Mouse (Mus musculus) megakaryocyte, embryonic 14.5 days (primary cell): ENCODE results near the gene Gm5965. TPM values are rescaled to one million over a fixed set of nuclear protein-coding genes. Genes with fewer than 3 reads are reported as not detected.

ENCODE experiments used
- H3K27me3 ChIP-seq: replicated peaks from 2 replicates; pipeline ENCODE3; 2012; ENCODE audit warnings: inconsistent platforms
- H3K36me3 ChIP-seq: replicated peaks from 2 replicates; pipeline ENCODE3; 2012; ENCODE audit warnings: low read length, inconsistent platforms, mixed read lengths
- H3K4me1 ChIP-seq: 2 replicates; pipeline ENCODE4 v1.6.1; 2012; ENCODE audit warnings: inconsistent platforms
- H3K4me3 ChIP-seq: replicated peaks from 2 replicates; pipeline ENCODE3; 2012; ENCODE audit warnings: moderate library complexity, mild to moderate bottlenecking, inconsistent platforms
- H3K9me3 ChIP-seq: 2 replicates; pipeline ENCODE4 v1.6.1; 2012; ENCODE audit warnings: inconsistent platforms
- FLI1 ChIP-seq: IDR thresholded peaks from 2 replicates; pipeline ENCODE4 v1.6.1; 2012; ENCODE audit warnings: low read length, inconsistent platforms, mixed read lengths
- GATA1 ChIP-seq: IDR thresholded peaks from 3 replicates; pipeline ENCODE4 v1.6.1; 2012; ENCODE audit warnings: mixed read lengths, low read length, inconsistent platforms, borderline replicate concordance
- polyA plus RNA-seq: library from polyadenylated mRNA; stranded (reverse); fragments of >175 nt; gene quantifications from 2 replicates; pipeline ENCODE4 v1.2.3, GENCODE M21; 2012; ENCODE audit warnings: low replicate concordance; ENCODE audit not compliant: insufficient read depth

Gene Gm5965
- polyA plus RNA-seq, 1 experiment: not detected

- TF ChIP-seq GATA1: no peak
- TF ChIP-seq FLI1: no peak
- H3K36me3 ChIP-seq: no peaks in the 10 kb centered on the region
- no peaks in the 10 kb centered on the region for H3K4me1 ChIP-seq
- H3K9me3 ChIP-seq: peaks cover 11% of the 10 kb centered on the region; the same call in 1 of the 2 replicates
- H3K27me3 ChIP-seq: no peaks in the 10 kb centered on the region
- no peak overlapping the region for H3K4me3 ChIP-seq
Observed at GRCm38 (mm10) chr16:88823736-88824135, 46.0 kb downstream of the Gm5965 start.

GRCm38 (mm10) chr16:88826095-88826652 is 48.5 kb downstream of the Gm5965 start, which contains the start of gene Krtap14:
Krtap14 (minus strand) TSS chr16:88826145.
- Histone ChIP-seq H3K4me1 (no peaks in the 10 kb centered on the region), H3K27me3 (no peaks in the 10 kb centered on the region), H3K9me3 (peaks cover 11% of the 10 kb centered on the region; the same call in 1 of the 2 replicates), H3K4me3 (no peak within 1 kb of the TSS), H3K36me3 (no peaks in the 10 kb centered on the region)
- TF ChIP-seq FLI1: no peak
- no peak for TF ChIP-seq GATA1

GRCm38 (mm10) chr16:88826978-88827377 is 49.3 kb downstream of the Gm5965 start:
- H3K4me3 ChIP-seq: no peak overlapping the region
- H3K4me1 ChIP-seq: no peaks in the 10 kb centered on the region
- peaks cover 11% of the 10 kb centered on the region; the same call in 1 of the 2 replicates for H3K9me3 ChIP-seq
- H3K27me3 ChIP-seq: no peaks in the 10 kb centered on the region
- TF ChIP-seq FLI1 (no peak), GATA1 (no peak)
- H3K36me3 ChIP-seq: no peaks in the 10 kb centered on the region

Other genes with a start within 250 kb of the Gm5965 start
- not detected in 2 replicates for gene Cldn8, start 214.7 kb upstream of the Gm5965 start, polyA plus RNA-seq
- gene Krtap24-1, start 165.6 kb upstream of the Gm5965 start, polyA plus RNA-seq: not detected in 2 replicates
- gene 2310079G19Rik, start 150.2 kb upstream of the Gm5965 start, polyA plus RNA-seq: not detected in 2 replicates
- gene Krtap26-1, start 130.1 kb upstream of the Gm5965 start, polyA plus RNA-seq: not detected in 2 replicates
- not detected in 2 replicates for gene Krtap27-1, start 106.2 kb upstream of the Gm5965 start, polyA plus RNA-seq
- not detected in 2 replicates for gene 2310061N02Rik, start 69.9 kb upstream of the Gm5965 start, polyA plus RNA-seq
- gene Krtap13-1, start 49.0 kb upstream of the Gm5965 start, polyA plus RNA-seq: not detected in 2 replicates
- gene Krtap13, start 26.3 kb upstream of the Gm5965 start, polyA plus RNA-seq: not detected in 2 replicates
- gene 2310034C09Rik, start 19.0 kb upstream of the Gm5965 start, polyA plus RNA-seq: not detected in 2 replicates
- not detected in 2 replicates for gene 2310057N15Rik, start 3.7 kb upstream of the Gm5965 start, polyA plus RNA-seq
- gene Gm20741, start 34.3 kb downstream of the Gm5965 start, polyA plus RNA-seq: not detected in 2 replicates
- not detected in 2 replicates for gene Krtap15, start 42.3 kb downstream of the Gm5965 start, polyA plus RNA-seq
- not detected in 2 replicates for gene Krtap14, start 48.2 kb downstream of the Gm5965 start, polyA plus RNA-seq
- gene Krtap19-1, start 91.5 kb downstream of the Gm5965 start, polyA plus RNA-seq: not detected in 2 replicates
- gene Krtap19-2, start 96.4 kb downstream of the Gm5965 start, polyA plus RNA-seq: not detected in 2 replicates
- not detected in 2 replicates for gene Krtap19-3, start 100.1 kb downstream of the Gm5965 start, polyA plus RNA-seq
- not detected in 2 replicates for gene Krtap19-4, start 107.2 kb downstream of the Gm5965 start, polyA plus RNA-seq
- not detected in 2 replicates for gene Krtap19-5, start 118.6 kb downstream of the Gm5965 start, polyA plus RNA-seq
- not detected in 2 replicates for gene Krtap19-9b, start 154.4 kb downstream of the Gm5965 start, polyA plus RNA-seq
- gene Krtap16-3, start 185.0 kb downstream of the Gm5965 start, polyA plus RNA-seq: not detected in 2 replicates
- not detected in 2 replicates for gene Krtap22-2, start 232.9 kb downstream of the Gm5965 start, polyA plus RNA-seq
- gene Gm10229, start 237.4 kb downstream of the Gm5965 start, polyA plus RNA-seq: not detected in 2 replicates